22 mouse cellular contexts compared by ENCODE assay signal in the genomic region with DNA sequence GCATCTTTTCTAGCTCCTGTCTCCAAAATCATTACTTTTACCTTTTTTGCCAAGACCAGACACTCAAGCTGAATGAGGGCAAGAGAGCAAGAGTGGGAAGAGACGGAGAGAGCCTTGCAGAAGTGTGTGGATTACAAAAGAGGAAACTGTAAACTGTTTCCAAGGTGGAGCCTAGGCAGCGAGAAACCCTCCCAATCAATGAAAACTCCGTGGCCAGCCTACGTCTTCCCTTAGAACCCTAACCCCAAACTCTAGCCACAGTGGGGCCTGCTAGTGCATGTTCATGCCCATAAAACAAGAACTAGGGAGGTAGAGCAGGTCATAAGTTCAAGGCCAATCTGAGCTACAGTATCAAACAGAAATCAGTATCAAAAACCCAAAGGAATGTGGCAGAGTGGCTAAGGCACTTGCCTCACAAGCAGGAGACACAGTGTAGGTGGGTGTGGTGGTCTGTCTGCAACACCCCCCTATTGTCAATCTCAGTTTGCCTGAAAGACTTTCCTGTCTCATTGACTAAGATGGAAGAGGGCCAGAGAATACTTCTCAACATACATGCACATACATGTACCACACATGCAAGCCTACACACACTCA. TPM values are rescaled to one million over a fixed set of nuclear protein-coding genes. Genes with fewer than 3 reads are reported as not detected.
DNase-seq lines count a peak whose midpoint lies in the region; ATAC-seq lines count a peak whose summit lies in the region.
"Had no signal": no experiment of that assay in that cellular context is flagged by ENCODE, and none has a peak within 500 bp of the region (broad histone marks: within the 10 kb centered on the region; RNA-seq: fewer than 3 reads in every experiment).

No protein-coding gene starts in this region.

- H3K36me3 ChIP-seq in hindbrain, embryonic 10.5 days, result no peaks in the 10 kb centered on the region
- no peaks in the 10 kb centered on the region for H3K36me3 ChIP-seq in hindbrain, embryonic 13.5 days
- H3K36me3 ChIP-seq in embryonic facial prominence, embryonic 12.5 days, result no peaks in the 10 kb centered on the region
- no peaks in the 10 kb centered on the region for H3K36me3 ChIP-seq in midbrain, embryonic 13.5 days
- H3K36me3 ChIP-seq in heart, embryonic 12.5 days, result no peaks in the 10 kb centered on the region
- H3K36me3 ChIP-seq: hindbrain, embryonic 12.5 days; liver, embryonic 15.5 days; lung, embryonic 15.5 days; stomach, embryonic 15.5 days had no signal

- peaks cover 54% of the 10 kb centered on the region for H3K4me1 ChIP-seq in hindbrain, embryonic 10.5 days (replicated peaks)
- peaks cover 31% of the 10 kb centered on the region for H3K4me1 ChIP-seq in hindbrain, embryonic 13.5 days (replicated peaks)
- H3K4me1 ChIP-seq in embryonic facial prominence, embryonic 12.5 days, result peaks cover 37% of the 10 kb centered on the region
- H3K4me1 ChIP-seq in midbrain, embryonic 13.5 days (replicated peaks), result peaks cover 53% of the 10 kb centered on the region
- H3K4me1 ChIP-seq in heart, embryonic 12.5 days (replicated peaks), result peaks cover 50% of the 10 kb centered on the region

- H3K4me2 ChIP-seq in hindbrain, embryonic 13.5 days, result no peak overlapping the region
- no peak overlapping the region for H3K4me2 ChIP-seq in embryonic facial prominence, embryonic 12.5 days (replicated peaks)
- no peak overlapping the region for H3K4me2 ChIP-seq in midbrain, embryonic 13.5 days (replicated peaks)
- no peak overlapping the region for H3K4me2 ChIP-seq in heart, embryonic 12.5 days
- H3K4me2 ChIP-seq: heart, embryonic 11.5 days; hindbrain, embryonic 12.5 days; liver, embryonic 15.5 days; lung, embryonic 15.5 days; stomach, embryonic 15.5 days had no signal

- no peak for DNase-seq in hindbrain, embryonic 10.5 days (ENCODE audit: low spot score)
- peak; percentile 81 for DNase-seq in R1 (ENCODE audit: low read depth, low spot score)
- DNase-seq in kidney, postnatal 14 days, result no peak
- DNase-seq: adrenal gland, postnatal 25 days; cerebellum, adult 9-10 months; gastrocnemius, adult 2 months; heart, postnatal 10 days; kidney, adult 11 months; left cerebral cortex, postnatal 4 days; liver; lung, postnatal 36 days; thymus, postnatal 36 days had no signal

- H3K4me3 ChIP-seq in hindbrain, embryonic 10.5 days, result no peak overlapping the region
- no peak overlapping the region for H3K4me3 ChIP-seq in hindbrain, embryonic 13.5 days
- H3K4me3 ChIP-seq in embryonic facial prominence, embryonic 12.5 days, result no peak overlapping the region
- no peak overlapping the region for H3K4me3 ChIP-seq in midbrain, embryonic 13.5 days (replicated peaks)
- no peak overlapping the region for H3K4me3 ChIP-seq in heart, embryonic 12.5 days
- H3K4me3 ChIP-seq: gastrocnemius, adult 2 months; hindbrain, embryonic 12.5 days; liver, embryonic 15.5 days; lung, embryonic 15.5 days; stomach, embryonic 15.5 days had no signal

- ATAC-seq in hindbrain, embryonic 13.5 days (ENCODE audit: low FRiP score), result no peak
- no peak for ATAC-seq in embryonic facial prominence, embryonic 12.5 days (ENCODE audit: insufficient number of reproducible peaks, insufficient read depth, low FRiP score, low TSS enrichment)
- no peak for ATAC-seq in midbrain, embryonic 13.5 days
- ATAC-seq in heart, embryonic 12.5 days (ENCODE audit: insufficient number of reproducible peaks, low FRiP score), result no peak

- H3K27ac ChIP-seq in hindbrain, embryonic 10.5 days, result peak overlapping the region; percentile 71
- H3K27ac ChIP-seq in hindbrain, embryonic 13.5 days, result no peak overlapping the region
- peak overlapping the region; percentile 66; the same call in 1 of the 2 replicates for H3K27ac ChIP-seq in embryonic facial prominence, embryonic 12.5 days
- H3K27ac ChIP-seq in midbrain, embryonic 13.5 days, result peak overlapping the region; percentile 74
- no peak overlapping the region for H3K27ac ChIP-seq in heart, embryonic 12.5 days (ENCODE audit: poor library complexity, severe bottlenecking)
- H3K27ac ChIP-seq: gastrocnemius, adult 2 months; liver, embryonic 15.5 days; lung, embryonic 15.5 days; stomach, embryonic 15.5 days had no signal

- 86% methylated on average over 4 of the region's 4 CpGs for WGBS in hindbrain, embryonic 10.5 days
- WGBS in hindbrain, embryonic 13.5 days, result 75% methylated on average over 4 of the region's 4 CpGs
- WGBS in embryonic facial prominence, embryonic 12.5 days, result 77% methylated on average over 4 of the region's 4 CpGs
- 64% methylated on average over 4 of the region's 4 CpGs for WGBS in midbrain, embryonic 13.5 days
- 79% methylated on average over 4 of the region's 4 CpGs for WGBS in heart, embryonic 12.5 days

- no peak overlapping the region for H3K9ac ChIP-seq in hindbrain, embryonic 13.5 days
- no peak overlapping the region for H3K9ac ChIP-seq in embryonic facial prominence, embryonic 12.5 days
- no peak overlapping the region for H3K9ac ChIP-seq in midbrain, embryonic 13.5 days (replicated peaks)
- no peak overlapping the region for H3K9ac ChIP-seq in heart, embryonic 12.5 days
- H3K9ac ChIP-seq: hindbrain, embryonic 12.5 days; liver, embryonic 15.5 days; lung, embryonic 15.5 days; stomach, embryonic 15.5 days had no signal

- no peaks in the 10 kb centered on the region for H3K9me3 ChIP-seq in hindbrain, embryonic 10.5 days
- no peaks in the 10 kb centered on the region for H3K9me3 ChIP-seq in hindbrain, embryonic 13.5 days
- H3K9me3 ChIP-seq in embryonic facial prominence, embryonic 12.5 days, result no peaks in the 10 kb centered on the region
- no peaks in the 10 kb centered on the region for H3K9me3 ChIP-seq in midbrain, embryonic 13.5 days
- H3K9me3 ChIP-seq in heart, embryonic 12.5 days (replicated peaks), result no peaks in the 10 kb centered on the region
- H3K9me3 ChIP-seq: hindbrain, embryonic 12.5 days; liver, embryonic 15.5 days; lung, embryonic 15.5 days; stomach, embryonic 15.5 days had no signal

- H3K27me3 ChIP-seq in hindbrain, embryonic 10.5 days (ENCODE audit: insufficient read depth, poor library complexity, severe bottlenecking), result peaks cover 20% of the 10 kb centered on the region
- peaks cover 2% of the 10 kb centered on the region; the same call in 1 of the 2 replicates for H3K27me3 ChIP-seq in hindbrain, embryonic 13.5 days
- no peaks in the 10 kb centered on the region for H3K27me3 ChIP-seq in embryonic facial prominence, embryonic 12.5 days
- 0 out of 2 replicates have a peak, but pooled peaks cover 1% of the 10 kb centered on the region for H3K27me3 ChIP-seq in midbrain, embryonic 13.5 days
- no peaks in the 10 kb centered on the region for H3K27me3 ChIP-seq in heart, embryonic 12.5 days (replicated peaks)
- H3K27me3 ChIP-seq: lung, embryonic 15.5 days; stomach, embryonic 15.5 days had no signal

RNA-seq across cellular contexts. Expression of a gene that starts 2.7 kb away (rescaled TPM):
- polyA plus RNA-seq in hindbrain, embryonic 10.5 days (2016; fragmentation: Nextera tagmentation; extraction: Ambion mirVana), result 0.19 and 0.37 TPM in 2 replicates
- 0.38 TPM in 1 of 2 replicates, not detected in the other for polyA plus RNA-seq in hindbrain, embryonic 13.5 days (2015; fragmentation: Nextera tagmentation; extraction: Ambion mirVana)
- polyA plus RNA-seq in embryonic facial prominence, embryonic 12.5 days (2016; fragmentation: Nextera tagmentation; extraction: Ambion mirVana), result 0.89 TPM in 1 of 2 replicates, not detected in the other
- polyA plus RNA-seq in midbrain, embryonic 13.5 days (2015; fragmentation: Nextera tagmentation; extraction: Ambion mirVana), result 0.34 TPM in 1 of 2 replicates, not detected in the other
- 0.30 and 0.36 TPM in 2 replicates for polyA plus RNA-seq in heart, embryonic 12.5 days (2016; fragmentation: Nextera tagmentation; extraction: Ambion mirVana)
- polyA plus RNA-seq: C2C12; heart, embryonic 11.5 days had no signal

Comparison
In these comparisons a context has a peak if more than half of its experiments do, and no peak if none do; other contexts are left out.
1. H3K27ac ChIP-seq: peak in hindbrain, embryonic 10.5 days (single experiment), embryonic facial prominence, embryonic 12.5 days (single experiment) and midbrain, embryonic 13.5 days (single experiment); none in hindbrain, embryonic 13.5 days (single experiment) and heart, embryonic 12.5 days (single experiment).